Mouse (Mus musculus): ENCODE measurements around the gene Spo11.

- TF ChIP-seq POLR2A (IDR thresholded peaks at IDR 0.05; ENCODE audit: borderline replicate concordance, extremely low read depth, low read depth, low read length), result no peak
- TF ChIP-seq CTCF (IDR thresholded peaks at IDR 0.05; ENCODE audit: insufficient read depth, low read length), result no peak
These were observed 11.0 kb upstream of the Spo11 start for GRCm38 (mm10) chr2:172966480-172966879.

Data from lung, adult 2 months (tissue).